Mouse (Mus musculus): Measurements from ENCODE around the gene Rgs6. TPM values are rescaled to one million over a fixed set of nuclear protein-coding genes. Genes with fewer than 3 reads are reported as not detected.

Rgs6 gene
- polyA plus RNA-seq, 1 experiment from 2014 or later: 4.5 TPM

- WGBS: 96% methylated on average over 1 of the region's 1 CpGs
- Histone ChIP-seq H3K4me2 (no peak overlapping the region), H3K27me3 (no peaks in the 10 kb centered on the region), H3K4me3 (no peak overlapping the region), H3K36me3 (ENCODE audit: poor library complexity, severe bottlenecking) (no peaks in the 10 kb centered on the region), H3K4me1 (peaks cover 13% of the 10 kb centered on the region), H3K9me3 (replicated peaks) (no peaks in the 10 kb centered on the region), H3K9ac (no peak overlapping the region), H3K27ac (no peak overlapping the region)
- ATAC-seq: no peak
Measured at GRCm38 (mm10) chr12:83165058-83165457, 577.0 kb downstream of the Rgs6 start.

- 87% methylated on average over 6 of the region's 6 CpGs for WGBS
- Histone ChIP-seq H3K9ac (no peak overlapping the region), H3K4me2 (no peak overlapping the region), H3K4me1 (peaks cover 16% of the 10 kb centered on the region), H3K4me3 (no peak overlapping the region), H3K27me3 (no peaks in the 10 kb centered on the region), H3K36me3 (ENCODE audit: poor library complexity, severe bottlenecking) (no peaks in the 10 kb centered on the region), H3K27ac (no peak overlapping the region), H3K9me3 (replicated peaks) (no peaks in the 10 kb centered on the region)
- ATAC-seq: no peak
Measured at GRCm38 (mm10) chr12:83168310-83168709, 580.2 kb downstream of the Rgs6 start.

- H3K4me3 ChIP-seq: no peak overlapping the region
- no peak overlapping the region for H3K4me2 ChIP-seq
- no peaks in the 10 kb centered on the region for H3K36me3 ChIP-seq (ENCODE audit: poor library complexity, severe bottlenecking)
- H3K27ac ChIP-seq: peak overlapping the region; percentile 75; the same call in 1 of the 2 replicates
- no peaks in the 10 kb centered on the region for H3K9me3 ChIP-seq (replicated peaks)
- no peak overlapping the region for H3K9ac ChIP-seq
- H3K4me1 ChIP-seq: peaks cover 16% of the 10 kb centered on the region
- no peak for ATAC-seq
- H3K27me3 ChIP-seq: no peaks in the 10 kb centered on the region
- 39% methylated on average over 12 of the region's 12 CpGs for WGBS
Measured at GRCm38 (mm10) chr12:83169495-83170209, 581.6 kb downstream of the Rgs6 start.

- Histone ChIP-seq H3K27me3 (no peaks in the 10 kb centered on the region), H3K4me1 (no peaks in the 10 kb centered on the region), H3K4me2 (no peak overlapping the region), H3K9me3 (replicated peaks) (no peaks in the 10 kb centered on the region), H3K27ac (no peak overlapping the region), H3K9ac (no peak overlapping the region), H3K36me3 (ENCODE audit: poor library complexity, severe bottlenecking) (no peaks in the 10 kb centered on the region), H3K4me3 (no peak overlapping the region)
- WGBS: 77% methylated on average over 2 of the region's 2 CpGs
- ATAC-seq: no peak
Measured at GRCm38 (mm10) chr12:83178770-83179169, 590.7 kb downstream of the Rgs6 start.

GRCm38 (mm10) chr12:83179860-83180259 is 591.8 kb downstream of the Rgs6 start:
- no peak for ATAC-seq
- Histone ChIP-seq H3K4me2 (no peak overlapping the region), H3K9me3 (replicated peaks) (no peaks in the 10 kb centered on the region), H3K4me3 (no peak overlapping the region), H3K27me3 (no peaks in the 10 kb centered on the region), H3K4me1 (no peaks in the 10 kb centered on the region), H3K9ac (no peak overlapping the region), H3K36me3 (ENCODE audit: poor library complexity, severe bottlenecking) (no peaks in the 10 kb centered on the region), H3K27ac (no peak overlapping the region)
- WGBS: 59% methylated on average over 1 of the region's 1 CpGs

GRCm38 (mm10) chr12:83180561-83180960 is 592.5 kb downstream of the Rgs6 start:
- Histone ChIP-seq H3K27ac (no peak overlapping the region), H3K4me3 (no peak overlapping the region), H3K4me2 (no peak overlapping the region), H3K9ac (no peak overlapping the region), H3K27me3 (no peaks in the 10 kb centered on the region), H3K9me3 (replicated peaks) (no peaks in the 10 kb centered on the region), H3K4me1 (no peaks in the 10 kb centered on the region), H3K36me3 (ENCODE audit: poor library complexity, severe bottlenecking) (no peaks in the 10 kb centered on the region)
- ATAC-seq: no peak
- WGBS: 81% methylated on average over 6 of the region's 6 CpGs

GRCm38 (mm10) chr12:83201674-83202073 is 613.6 kb downstream of the Rgs6 start:
- ATAC-seq: no peak
- Histone ChIP-seq H3K4me2 (no peak overlapping the region), H3K9ac (no peak overlapping the region), H3K9me3 (replicated peaks) (no peaks in the 10 kb centered on the region), H3K4me3 (no peak overlapping the region), H3K27me3 (no peaks in the 10 kb centered on the region), H3K4me1 (peaks cover 10% of the 10 kb centered on the region; the same call in 1 of the 2 replicates), H3K36me3 (ENCODE audit: poor library complexity, severe bottlenecking) (no peaks in the 10 kb centered on the region), H3K27ac (no peak overlapping the region)
- 34% methylated on average over 3 of the region's 3 CpGs for WGBS

- H3K36me3 ChIP-seq (ENCODE audit: poor library complexity, severe bottlenecking): no peaks in the 10 kb centered on the region
- no peak overlapping the region for H3K4me3 ChIP-seq
- H3K4me1 ChIP-seq: peaks cover 28% of the 10 kb centered on the region
- H3K9ac ChIP-seq: no peak overlapping the region
- H3K27ac ChIP-seq: no peak overlapping the region
- WGBS: 60% methylated on average over 5 of the region's 5 CpGs
- ATAC-seq: no peak
- H3K4me2 ChIP-seq: no peak overlapping the region
- no peaks in the 10 kb centered on the region for H3K9me3 ChIP-seq (replicated peaks)
- H3K27me3 ChIP-seq: no peaks in the 10 kb centered on the region
Measured at GRCm38 (mm10) chr12:83204361-83204760, 616.3 kb downstream of the Rgs6 start.

GRCm38 (mm10) chr12:83206866-83207265 is 618.8 kb downstream of the Rgs6 start:
- Histone ChIP-seq H3K9ac (no peak overlapping the region), H3K27ac (no peak overlapping the region), H3K36me3 (ENCODE audit: poor library complexity, severe bottlenecking) (no peaks in the 10 kb centered on the region), H3K9me3 (replicated peaks) (no peaks in the 10 kb centered on the region), H3K4me3 (no peak overlapping the region), H3K4me2 (no peak overlapping the region), H3K27me3 (no peaks in the 10 kb centered on the region), H3K4me1 (peaks cover 27% of the 10 kb centered on the region)
- ATAC-seq: no peak
- WGBS: 81% methylated on average over 6 of the region's 6 CpGs

- H3K4me3 ChIP-seq: no peak overlapping the region
- H3K9me3 ChIP-seq (replicated peaks): no peaks in the 10 kb centered on the region
- H3K27me3 ChIP-seq: no peaks in the 10 kb centered on the region
- H3K36me3 ChIP-seq (ENCODE audit: poor library complexity, severe bottlenecking): no peaks in the 10 kb centered on the region
- H3K27ac ChIP-seq: no peak overlapping the region
- H3K9ac ChIP-seq: no peak overlapping the region
- peaks cover 27% of the 10 kb centered on the region for H3K4me1 ChIP-seq
- no peak overlapping the region for H3K4me2 ChIP-seq
- 84% methylated on average over 5 of the region's 5 CpGs for WGBS
- no peak for ATAC-seq
Measured at GRCm38 (mm10) chr12:83207481-83207880, 619.4 kb downstream of the Rgs6 start.

GRCm38 (mm10) chr12:83208011-83208410 is 619.9 kb downstream of the Rgs6 start:
- ATAC-seq: no peak
- Histone ChIP-seq H3K9me3 (replicated peaks) (no peaks in the 10 kb centered on the region), H3K36me3 (ENCODE audit: poor library complexity, severe bottlenecking) (no peaks in the 10 kb centered on the region), H3K4me2 (no peak overlapping the region), H3K4me1 (peaks cover 27% of the 10 kb centered on the region), H3K9ac (no peak overlapping the region), H3K27ac (no peak overlapping the region), H3K4me3 (no peak overlapping the region), H3K27me3 (no peaks in the 10 kb centered on the region)
- WGBS: 59% methylated on average over 8 of the region's 8 CpGs

GRCm38 (mm10) chr12:83208841-83209240 is 620.7 kb downstream of the Rgs6 start:
- H3K4me2 ChIP-seq: no peak overlapping the region
- H3K4me3 ChIP-seq: no peak overlapping the region
- H3K27ac ChIP-seq: no peak overlapping the region; the same call in 1 of the 2 replicates
- H3K36me3 ChIP-seq (ENCODE audit: poor library complexity, severe bottlenecking): no peaks in the 10 kb centered on the region
- 63% methylated on average over 6 of the region's 6 CpGs for WGBS
- no peaks in the 10 kb centered on the region for H3K27me3 ChIP-seq
- H3K4me1 ChIP-seq: peaks cover 27% of the 10 kb centered on the region
- ATAC-seq: no peak
- H3K9ac ChIP-seq: no peak overlapping the region
- H3K9me3 ChIP-seq (replicated peaks): no peaks in the 10 kb centered on the region

- Histone ChIP-seq H3K4me2 (no peak overlapping the region), H3K9me3 (replicated peaks) (no peaks in the 10 kb centered on the region), H3K27ac (no peak overlapping the region), H3K36me3 (ENCODE audit: poor library complexity, severe bottlenecking) (no peaks in the 10 kb centered on the region), H3K9ac (no peak overlapping the region), H3K27me3 (no peaks in the 10 kb centered on the region), H3K4me3 (no peak overlapping the region), H3K4me1 (peaks cover 32% of the 10 kb centered on the region)
- WGBS: 20% methylated on average over 6 of the region's 6 CpGs
- no peak for ATAC-seq
Measured at GRCm38 (mm10) chr12:83209461-83209860, 621.4 kb downstream of the Rgs6 start.

Data from forebrain, embryonic 13.5 days (tissue).